Mouse (Mus musculus): ENCODE data around the gene Arntl.

- no peak for TF ChIP-seq ELF1 (IDR thresholded peaks at IDR 0.05; ENCODE audit: low read depth, low read length)
- no peak for TF ChIP-seq POLR2A (IDR thresholded peaks at IDR 0.05; ENCODE audit: low read depth, low read length)
These were observed 43.7 kb downstream of the Arntl start for GRCm38 (mm10) chr7:113251001-113251400.
